Mouse (Mus musculus): ENCODE results near the gene Sf3b1.
"Not testable (repeated sequence)": the region's sequence is repeated elsewhere in the genome, so short reads cannot be mapped to it uniquely, and the experiment has no call there.

The Sf3b1 gene

DNA sequence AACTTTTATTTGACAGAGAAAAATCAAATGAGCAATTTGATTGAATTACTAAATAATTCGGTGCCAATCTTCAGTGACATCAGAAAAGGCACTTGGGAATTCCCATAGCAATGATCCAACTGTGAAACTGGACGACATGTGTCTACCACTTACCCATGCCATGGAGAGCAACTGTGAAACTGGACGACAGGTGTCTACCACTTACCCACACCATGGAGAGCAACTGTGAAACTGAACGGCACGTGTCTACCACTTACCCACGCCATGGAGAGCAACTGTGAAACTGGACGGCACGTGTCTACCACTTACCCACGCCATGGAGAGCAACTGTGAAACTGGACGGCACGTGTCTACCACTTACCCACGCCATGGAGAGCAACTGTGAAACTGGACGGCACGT is 70.3 kb downstream of the Sf3b1 start:
- DNase-seq (ENCODE audit: low read depth, low spot score) = not testable (repeated sequence)

GRCm38 (mm10) chr1:54954856-54955255 is 72.4 kb downstream of the Sf3b1 start:
- DNase-seq (ENCODE audit: low read depth, low spot score) = no peak

DNA sequence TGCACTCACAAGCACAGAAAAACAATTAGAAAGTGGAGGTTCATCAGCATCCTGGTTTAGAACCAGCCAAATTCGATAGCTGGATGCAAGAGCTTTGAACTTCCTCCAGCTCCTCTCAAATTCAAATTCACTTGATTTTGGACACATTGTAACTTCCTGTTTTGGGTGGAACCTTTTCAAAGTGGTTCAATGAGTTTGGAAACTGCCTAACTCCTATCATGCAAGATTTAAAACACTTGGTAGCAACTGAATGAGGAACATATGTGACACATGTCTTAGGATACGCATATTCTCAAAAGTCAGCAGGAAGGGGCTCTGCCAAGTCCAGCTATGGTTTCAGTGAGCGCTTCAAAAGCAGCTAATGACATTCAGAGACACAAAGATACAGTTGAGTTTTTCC is 82.6 kb downstream of the Sf3b1 start:
- no peak for DNase-seq (ENCODE audit: low read depth, low spot score)

GRCm38 (mm10) chr1:54935466-54935865 is 91.8 kb downstream of the Sf3b1 start:
- no peak for DNase-seq (ENCODE audit: low read depth, low spot score)
